Mouse (Mus musculus): ENCODE data around the gene A2m. TPM values are rescaled to one million over a fixed set of nuclear protein-coding genes. Genes with fewer than 3 reads are reported as not detected.
A peak's percentile ranks its signal among the peaks of the same experiment; 100 is the strongest.

The A2m gene
- 1.2 and 1.3 TPM in 2 replicates for polyA plus RNA-seq (2014; fragmentation: Nextera tagmentation; extraction: Ambion mirVana)

- Histone ChIP-seq H3K4me2 (peak within 1 kb of the TSS; percentile 58), H3K27ac (ENCODE audit: low read depth, low read length) (no peak within 1 kb of the TSS), H3K27me3 (ENCODE audit: control insufficient read depth, insufficient read depth, low read length) (no peaks in the 10 kb centered on the region), H3K4me3 (ENCODE audit: low read depth, low read length) (peak within 1 kb of the TSS; percentile 24; the same call in 1 of the 2 replicates), H3K9me3 (replicated peaks; ENCODE audit: control insufficient read depth, low read length) (no peaks in the 10 kb centered on the region), H3K36me3 (ENCODE audit: control insufficient read depth, insufficient read depth, low read length) (no peaks in the 10 kb centered on the region), H3K9ac (ENCODE audit: low read depth, low read length) (peak within 1 kb of the TSS; percentile 29; the same call in 1 of the 2 replicates), H3K4me1 (ENCODE audit: control insufficient read depth, insufficient read depth, low read length) (no peaks in the 10 kb centered on the region)
- no peak for ATAC-seq (replicated peaks; ENCODE audit: insufficient number of reproducible peaks, low FRiP score, low TSS enrichment)
- WGBS (ENCODE audit: insufficient replicate concordance), result 81% methylated on average over 8 of the region's 8 CpGs
Measured at GRCm38 (mm10) chr6:121635076-121635475, at the start of gene A2m. A2m (plus strand) TSS chr6:121635376.

GRCm38 (mm10) chr6:121590131-121590530, 45.0 kb upstream of the A2m start:
- 47% methylated on average over 1 of the region's 1 CpGs for WGBS (ENCODE audit: insufficient replicate concordance)
- no peak overlapping the region for H3K4me3 ChIP-seq (ENCODE audit: low read depth, low read length)
- no peaks in the 10 kb centered on the region for H3K9me3 ChIP-seq (replicated peaks; ENCODE audit: control insufficient read depth, low read length)
- H3K27ac ChIP-seq (ENCODE audit: low read depth, low read length), result no peak overlapping the region
- H3K36me3 ChIP-seq (ENCODE audit: control insufficient read depth, insufficient read depth, low read length), result no peaks in the 10 kb centered on the region
- H3K4me1 ChIP-seq (ENCODE audit: control insufficient read depth, insufficient read depth, low read length), result no peaks in the 10 kb centered on the region
- no peaks in the 10 kb centered on the region for H3K27me3 ChIP-seq (ENCODE audit: control insufficient read depth, insufficient read depth, low read length)
- H3K4me2 ChIP-seq, result no peak overlapping the region
- H3K9ac ChIP-seq (ENCODE audit: low read depth, low read length), result no peak overlapping the region
- ATAC-seq (replicated peaks; ENCODE audit: insufficient number of reproducible peaks, low FRiP score, low TSS enrichment), result no peak

- Histone ChIP-seq H3K4me1 (ENCODE audit: control insufficient read depth, insufficient read depth, low read length) (no peaks in the 10 kb centered on the region), H3K4me2 (no peak overlapping the region), H3K27ac (ENCODE audit: low read depth, low read length) (no peak overlapping the region), H3K36me3 (ENCODE audit: control insufficient read depth, insufficient read depth, low read length) (no peaks in the 10 kb centered on the region), H3K9ac (ENCODE audit: low read depth, low read length) (no peak overlapping the region), H3K4me3 (ENCODE audit: low read depth, low read length) (no peak overlapping the region), H3K27me3 (ENCODE audit: control insufficient read depth, insufficient read depth, low read length) (no peaks in the 10 kb centered on the region), H3K9me3 (replicated peaks; ENCODE audit: control insufficient read depth, low read length) (no peaks in the 10 kb centered on the region)
- no peak for ATAC-seq (replicated peaks; ENCODE audit: insufficient number of reproducible peaks, low FRiP score, low TSS enrichment)
- 77% methylated on average over 1 of the region's 1 CpGs for WGBS (ENCODE audit: insufficient replicate concordance)
Measured at GRCm38 (mm10) chr6:121600927-121601326, 34.2 kb upstream of the A2m start.

GRCm38 (mm10) chr6:121607861-121608260, 27.3 kb upstream of the A2m start:
- no peak for ATAC-seq (replicated peaks; ENCODE audit: insufficient number of reproducible peaks, low FRiP score, low TSS enrichment)
- no peak overlapping the region for H3K4me3 ChIP-seq (ENCODE audit: low read depth, low read length)
- H3K9ac ChIP-seq (ENCODE audit: low read depth, low read length), result no peak overlapping the region
- no peaks in the 10 kb centered on the region for H3K36me3 ChIP-seq (ENCODE audit: control insufficient read depth, insufficient read depth, low read length)
- no peaks in the 10 kb centered on the region for H3K4me1 ChIP-seq (ENCODE audit: control insufficient read depth, insufficient read depth, low read length)
- H3K9me3 ChIP-seq (replicated peaks; ENCODE audit: control insufficient read depth, low read length), result no peaks in the 10 kb centered on the region
- no peak overlapping the region for H3K4me2 ChIP-seq
- no peak overlapping the region for H3K27ac ChIP-seq (ENCODE audit: low read depth, low read length)
- no peaks in the 10 kb centered on the region for H3K27me3 ChIP-seq (ENCODE audit: control insufficient read depth, insufficient read depth, low read length)

GRCm38 (mm10) chr6:121611796-121612195, 23.4 kb upstream of the A2m start:
- Histone ChIP-seq H3K4me2 (no peak overlapping the region), H3K27me3 (ENCODE audit: control insufficient read depth, insufficient read depth, low read length) (no peaks in the 10 kb centered on the region), H3K27ac (ENCODE audit: low read depth, low read length) (no peak overlapping the region), H3K4me3 (ENCODE audit: low read depth, low read length) (no peak overlapping the region), H3K9ac (ENCODE audit: low read depth, low read length) (no peak overlapping the region), H3K36me3 (ENCODE audit: control insufficient read depth, insufficient read depth, low read length) (no peaks in the 10 kb centered on the region), H3K4me1 (ENCODE audit: control insufficient read depth, insufficient read depth, low read length) (no peaks in the 10 kb centered on the region), H3K9me3 (replicated peaks; ENCODE audit: control insufficient read depth, low read length) (no peaks in the 10 kb centered on the region)
- WGBS (ENCODE audit: insufficient replicate concordance), result 39% methylated on average over 3 of the region's 3 CpGs
- no peak for ATAC-seq (replicated peaks; ENCODE audit: insufficient number of reproducible peaks, low FRiP score, low TSS enrichment)

GRCm38 (mm10) chr6:121617476-121617875, 17.7 kb upstream of the A2m start:
- Histone ChIP-seq H3K9me3 (replicated peaks; ENCODE audit: control insufficient read depth, low read length) (no peaks in the 10 kb centered on the region), H3K27me3 (ENCODE audit: control insufficient read depth, insufficient read depth, low read length) (no peaks in the 10 kb centered on the region), H3K36me3 (ENCODE audit: control insufficient read depth, insufficient read depth, low read length) (no peaks in the 10 kb centered on the region), H3K4me3 (ENCODE audit: low read depth, low read length) (no peak overlapping the region), H3K9ac (ENCODE audit: low read depth, low read length) (no peak overlapping the region), H3K4me1 (ENCODE audit: control insufficient read depth, insufficient read depth, low read length) (no peaks in the 10 kb centered on the region), H3K4me2 (no peak overlapping the region), H3K27ac (ENCODE audit: low read depth, low read length) (no peak overlapping the region)
- no peak for ATAC-seq (replicated peaks; ENCODE audit: insufficient number of reproducible peaks, low FRiP score, low TSS enrichment)
- WGBS (ENCODE audit: insufficient replicate concordance), result 29% methylated on average over 3 of the region's 3 CpGs

GRCm38 (mm10) chr6:121622525-121622924, 12.7 kb upstream of the A2m start:
- H3K9ac ChIP-seq (ENCODE audit: low read depth, low read length), result no peak overlapping the region
- H3K27ac ChIP-seq (ENCODE audit: low read depth, low read length), result no peak overlapping the region
- no peak overlapping the region for H3K4me3 ChIP-seq (ENCODE audit: low read depth, low read length)
- no peaks in the 10 kb centered on the region for H3K9me3 ChIP-seq (replicated peaks; ENCODE audit: control insufficient read depth, low read length)
- H3K4me2 ChIP-seq, result no peak overlapping the region
- ATAC-seq (replicated peaks; ENCODE audit: insufficient number of reproducible peaks, low FRiP score, low TSS enrichment), result no peak
- H3K36me3 ChIP-seq (ENCODE audit: control insufficient read depth, insufficient read depth, low read length), result no peaks in the 10 kb centered on the region
- H3K27me3 ChIP-seq (ENCODE audit: control insufficient read depth, insufficient read depth, low read length), result no peaks in the 10 kb centered on the region
- 64% methylated on average over 2 of the region's 2 CpGs for WGBS (ENCODE audit: insufficient replicate concordance)
- H3K4me1 ChIP-seq (ENCODE audit: control insufficient read depth, insufficient read depth, low read length), result no peaks in the 10 kb centered on the region

- 68% methylated on average over 13 of the region's 13 CpGs for WGBS (ENCODE audit: insufficient replicate concordance)
- Histone ChIP-seq H3K27me3 (ENCODE audit: control insufficient read depth, insufficient read depth, low read length) (no peaks in the 10 kb centered on the region), H3K36me3 (ENCODE audit: control insufficient read depth, insufficient read depth, low read length) (no peaks in the 10 kb centered on the region)
Measured at GRCm38 (mm10) chr6:121634520-121634919, 656 bp upstream of the A2m start.

GRCm38 (mm10) chr6:121635878-121636371, 749 bp downstream of the A2m start:
- no peaks in the 10 kb centered on the region for H3K4me1 ChIP-seq (ENCODE audit: control insufficient read depth, insufficient read depth, low read length)
- no peaks in the 10 kb centered on the region for H3K36me3 ChIP-seq (ENCODE audit: control insufficient read depth, insufficient read depth, low read length)
- no peaks in the 10 kb centered on the region for H3K27me3 ChIP-seq (ENCODE audit: control insufficient read depth, insufficient read depth, low read length)
- no peak overlapping the region for H3K27ac ChIP-seq (ENCODE audit: low read depth, low read length)
- peak overlapping the region; percentile 24; the same call in 1 of the 2 replicates for H3K4me3 ChIP-seq (ENCODE audit: low read depth, low read length)
- 7% methylated on average over 12 of the region's 12 CpGs for WGBS (ENCODE audit: insufficient replicate concordance)
- peak overlapping the region; percentile 58 for H3K4me2 ChIP-seq
- ATAC-seq (replicated peaks; ENCODE audit: insufficient number of reproducible peaks, low FRiP score, low TSS enrichment), result no peak
- H3K9me3 ChIP-seq (replicated peaks; ENCODE audit: control insufficient read depth, low read length), result no peaks in the 10 kb centered on the region
- peak overlapping the region; percentile 29; the same call in 1 of the 2 replicates for H3K9ac ChIP-seq (ENCODE audit: low read depth, low read length)

More at GRCm38 (mm10) chr6:121634520-121634919, 656 bp upstream of the A2m start:
- H3K4me1 ChIP-seq (ENCODE audit: control insufficient read depth, insufficient read depth, low read length), result no peaks in the 10 kb centered on the region
- ATAC-seq (replicated peaks; ENCODE audit: insufficient number of reproducible peaks, low FRiP score, low TSS enrichment), result no peak
- H3K9me3 ChIP-seq (replicated peaks; ENCODE audit: control insufficient read depth, low read length), result no peaks in the 10 kb centered on the region
- no peak overlapping the region for H3K4me3 ChIP-seq (ENCODE audit: low read depth, low read length)
- no peak overlapping the region for H3K4me2 ChIP-seq
- no peak overlapping the region for H3K27ac ChIP-seq (ENCODE audit: low read depth, low read length)
- no peak overlapping the region for H3K9ac ChIP-seq (ENCODE audit: low read depth, low read length)

Data from heart, embryonic 11.5 days (tissue).